Mouse (Mus musculus): ENCODE data around the gene Zfp839.

DNA sequence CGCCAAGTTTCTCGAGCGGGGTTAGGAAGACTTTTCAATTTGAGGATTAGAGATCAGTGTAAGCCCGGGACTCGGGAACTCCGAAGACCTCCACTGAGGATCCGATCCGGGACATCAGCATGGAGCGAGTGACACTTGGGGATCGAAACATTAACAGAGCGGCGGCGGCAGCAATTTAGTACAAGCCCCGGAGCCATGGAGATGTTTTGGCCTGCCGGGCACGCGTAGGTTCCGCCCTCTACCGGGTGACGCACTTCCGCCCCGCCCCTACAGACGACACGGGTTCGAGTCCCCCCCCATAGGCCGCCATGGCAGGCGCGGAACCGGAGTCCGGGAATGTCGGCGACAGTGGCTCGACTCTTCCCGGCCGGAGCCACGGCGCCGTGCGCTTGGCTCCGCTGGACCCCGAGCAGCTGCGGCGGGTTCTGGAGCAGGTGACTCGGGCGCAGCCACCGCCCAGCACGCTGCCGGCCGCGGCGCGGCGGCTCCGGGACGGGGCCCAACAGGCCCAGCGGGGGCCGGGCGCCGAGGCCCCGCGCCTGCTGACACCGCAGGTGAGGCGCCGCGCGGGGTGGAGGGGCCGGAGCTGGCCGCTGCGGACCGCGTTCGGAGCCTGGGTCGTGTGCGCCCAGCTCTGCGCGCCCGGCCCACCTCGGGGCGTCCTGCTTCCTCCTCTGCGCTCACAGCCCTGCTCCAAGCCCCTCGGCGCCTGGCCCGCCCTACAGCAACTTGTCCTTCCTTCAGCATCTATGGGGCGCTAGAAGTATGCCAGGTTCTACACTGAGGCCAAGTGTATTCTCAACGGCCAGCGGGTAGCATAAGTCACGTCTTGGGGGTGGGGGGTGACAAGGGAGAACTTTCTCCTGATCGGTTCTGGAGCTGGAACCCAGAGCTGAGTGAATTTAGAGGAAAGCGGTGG, at the start of gene Zfp839:
- TF ChIP-seq CTCF (IDR thresholded peaks at IDR 0.05; ENCODE audit: low read depth, low read length) (no peak), POLR2A (IDR thresholded peaks at IDR 0.05; ENCODE audit: extremely low read depth, insufficient read depth, low read length) (no peak)
